Mouse (Mus musculus): ENCODE results near the gene Sema5a. TPM values are rescaled to one million over a fixed set of nuclear protein-coding genes. Genes with fewer than 3 reads are reported as not detected.
"Not testable (repeated sequence)": the region's sequence is repeated elsewhere in the genome, so short reads cannot be mapped to it uniquely, and the experiment has no call there.

The Sema5a gene
- total RNA-seq (2021) = 10 to 100 TPM; 21.4 to 23.4 TPM
- long read RNA-seq, experiment 1, partial matches to known transcripts = 0 of 4 reads
- long read RNA-seq, experiment 1, other reads (novel, unspliced or antisense) = 4 of 4 reads
- long read RNA-seq, experiment 2, partial matches to known transcripts = 0 of 2 reads
- long read RNA-seq, experiment 2, other reads (novel, unspliced or antisense) = 2 of 2 reads

- DNase-seq = peak; percentile 84
Measured at GRCm38 (mm10) chr15:32244344-32244955, at the start of gene Sema5a. Gene Sema5a, plus strand, starts transcription at chr15:32244810.

GRCm38 (mm10) chr15:32198076-32198475 is 46.5 kb upstream of the Sema5a start:
- DNase-seq = no peak

DNA sequence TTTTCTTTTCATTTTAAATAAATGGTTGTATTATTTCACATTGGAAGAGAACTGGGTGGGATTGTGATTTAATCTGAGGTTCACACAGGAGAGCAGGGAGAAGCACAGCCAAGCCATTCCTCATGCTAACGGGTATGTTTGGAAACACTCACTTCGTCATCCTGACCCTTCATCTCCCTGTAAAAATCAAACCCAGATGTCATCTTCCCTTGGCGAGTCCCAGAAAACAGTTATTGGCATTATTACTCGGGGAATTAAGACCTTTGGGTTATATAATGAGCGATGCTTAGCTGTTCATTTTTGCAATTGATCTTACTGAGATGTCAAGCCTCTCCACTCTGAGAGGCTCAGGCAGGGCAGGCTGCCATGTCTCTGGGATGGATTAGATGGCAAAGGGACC is 46.0 kb upstream of the Sema5a start:
- no peak for DNase-seq

GRCm38 (mm10) chr15:32203242-32203641 is 41.4 kb upstream of the Sema5a start:
- no peak for DNase-seq

- no peak for DNase-seq
Measured at GRCm38 (mm10) chr15:32204908-32205307, 39.7 kb upstream of the Sema5a start.

GRCm38 (mm10) chr15:32214687-32215086 is 29.9 kb upstream of the Sema5a start:
- not testable (repeated sequence) for DNase-seq

GRCm38 (mm10) chr15:32223028-32223427 is 21.6 kb upstream of the Sema5a start:
- DNase-seq = no peak

- no peak for DNase-seq
Measured at GRCm38 (mm10) chr15:32225394-32225793, 19.2 kb upstream of the Sema5a start.

DNA sequence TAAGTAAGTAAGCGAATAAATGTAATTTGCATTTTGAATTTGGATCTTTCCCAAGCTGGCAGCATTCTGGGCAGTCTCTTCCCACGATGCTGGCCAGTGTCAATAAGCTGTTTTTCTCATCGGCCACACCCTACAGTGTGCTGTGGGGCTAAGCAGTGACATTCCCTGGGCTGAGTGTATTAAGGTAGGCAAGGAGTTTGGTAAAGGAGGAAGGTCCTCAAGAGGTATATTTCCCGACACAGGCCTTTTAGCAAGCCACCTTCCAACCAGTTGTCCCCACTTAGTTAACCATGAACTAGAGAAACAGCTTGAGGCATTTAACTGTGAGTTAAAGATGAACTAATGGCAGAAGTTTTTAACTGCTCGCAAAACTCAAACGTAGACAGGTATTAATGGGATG is 18.2 kb upstream of the Sema5a start:
- no peak for DNase-seq

- no peak for DNase-seq
Measured at GRCm38 (mm10) chr15:32226888-32227395, 17.7 kb upstream of the Sema5a start.

GRCm38 (mm10) chr15:32230066-32230465 is 14.5 kb upstream of the Sema5a start:
- DNase-seq = no peak

DNA sequence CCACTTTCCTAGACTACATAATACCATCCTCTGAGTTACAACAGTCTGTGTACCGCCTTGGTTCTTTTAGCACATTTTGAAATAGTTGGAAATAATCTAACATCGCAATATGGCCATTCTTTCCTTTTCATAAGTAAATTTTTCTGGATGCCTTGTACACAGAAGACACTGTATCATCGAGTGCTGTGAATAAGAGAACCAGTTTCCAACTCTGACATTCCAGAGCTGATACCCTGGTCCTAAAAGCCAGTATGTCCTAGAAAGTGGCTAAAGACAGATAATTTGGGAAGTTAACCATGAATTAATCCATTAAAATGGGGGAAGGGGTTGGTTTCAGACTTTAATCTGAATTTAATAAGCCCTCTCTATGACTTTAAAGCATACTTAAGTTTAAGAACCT is 12.4 kb upstream of the Sema5a start:
- DNase-seq = no peak

- peak; percentile 27 for DNase-seq
Measured at GRCm38 (mm10) chr15:32232666-32233141, 11.9 kb upstream of the Sema5a start.

DNA sequence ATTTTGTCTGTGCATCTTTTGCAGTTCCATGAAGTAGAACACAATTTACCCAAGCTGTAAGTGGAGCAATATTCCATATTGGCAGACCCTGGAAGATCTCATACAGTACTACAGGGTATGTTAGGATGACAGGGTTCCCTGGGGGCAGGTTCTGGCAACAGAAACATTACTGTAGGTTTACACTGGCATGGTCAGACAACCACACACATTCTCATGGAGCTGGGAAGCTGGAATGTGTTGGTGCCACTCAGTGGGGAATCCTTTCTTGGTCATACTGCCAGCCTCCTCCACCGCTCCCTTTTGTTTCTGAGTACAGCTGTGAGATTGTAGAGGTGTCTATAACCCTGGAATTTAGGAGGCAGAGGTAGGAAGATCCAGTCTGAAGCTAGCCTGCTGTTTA is 11.2 kb upstream of the Sema5a start:
- no peak for DNase-seq

GRCm38 (mm10) chr15:32239099-32239498 is 5.5 kb upstream of the Sema5a start:
- no peak for DNase-seq

DNA sequence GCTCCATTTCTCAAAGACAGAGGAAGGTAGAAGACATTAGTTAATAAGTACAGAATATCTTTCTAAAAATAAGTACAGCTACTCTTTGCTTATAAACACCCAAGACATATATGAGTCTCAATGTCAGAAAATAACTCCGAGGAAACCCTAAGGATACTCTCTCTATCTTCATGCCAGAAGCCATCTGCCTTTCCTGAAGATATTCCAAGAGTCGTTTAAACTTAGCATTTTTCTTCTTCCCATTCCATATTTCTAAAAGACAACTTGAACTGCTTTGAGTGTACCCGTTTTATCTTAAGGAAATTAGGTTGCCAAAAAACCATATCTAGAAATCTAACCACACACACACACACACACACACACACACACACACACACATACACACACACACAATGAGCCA is 4.5 kb upstream of the Sema5a start:
- DNase-seq = no peak

GRCm38 (mm10) chr15:32241666-32242065 is 2.9 kb upstream of the Sema5a start:
- no peak for DNase-seq

- DNase-seq = peak; percentile 56
Measured at GRCm38 (mm10) chr15:32243096-32243785, 1.4 kb upstream of the Sema5a start.

DNA sequence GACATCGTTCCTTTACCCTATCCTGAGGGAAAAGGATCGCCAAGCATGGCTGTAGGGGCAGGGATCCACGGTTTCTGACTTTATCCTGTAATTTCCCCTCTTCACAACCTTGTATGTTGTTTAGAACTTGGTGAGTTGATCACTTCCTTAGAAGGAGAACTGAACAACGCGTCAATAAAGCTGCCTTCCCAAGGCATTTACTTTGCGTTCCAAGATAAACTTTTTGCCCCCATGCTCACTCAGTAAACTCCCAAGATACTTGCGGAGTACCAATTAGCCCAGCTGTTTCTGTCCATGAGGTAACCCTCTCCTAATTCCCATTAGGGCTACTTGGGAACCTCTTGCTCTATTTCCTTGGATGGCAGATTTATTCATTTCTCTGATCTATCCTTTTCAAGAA is 786 bp upstream of the Sema5a start:
- DNase-seq = no peak

DNA sequence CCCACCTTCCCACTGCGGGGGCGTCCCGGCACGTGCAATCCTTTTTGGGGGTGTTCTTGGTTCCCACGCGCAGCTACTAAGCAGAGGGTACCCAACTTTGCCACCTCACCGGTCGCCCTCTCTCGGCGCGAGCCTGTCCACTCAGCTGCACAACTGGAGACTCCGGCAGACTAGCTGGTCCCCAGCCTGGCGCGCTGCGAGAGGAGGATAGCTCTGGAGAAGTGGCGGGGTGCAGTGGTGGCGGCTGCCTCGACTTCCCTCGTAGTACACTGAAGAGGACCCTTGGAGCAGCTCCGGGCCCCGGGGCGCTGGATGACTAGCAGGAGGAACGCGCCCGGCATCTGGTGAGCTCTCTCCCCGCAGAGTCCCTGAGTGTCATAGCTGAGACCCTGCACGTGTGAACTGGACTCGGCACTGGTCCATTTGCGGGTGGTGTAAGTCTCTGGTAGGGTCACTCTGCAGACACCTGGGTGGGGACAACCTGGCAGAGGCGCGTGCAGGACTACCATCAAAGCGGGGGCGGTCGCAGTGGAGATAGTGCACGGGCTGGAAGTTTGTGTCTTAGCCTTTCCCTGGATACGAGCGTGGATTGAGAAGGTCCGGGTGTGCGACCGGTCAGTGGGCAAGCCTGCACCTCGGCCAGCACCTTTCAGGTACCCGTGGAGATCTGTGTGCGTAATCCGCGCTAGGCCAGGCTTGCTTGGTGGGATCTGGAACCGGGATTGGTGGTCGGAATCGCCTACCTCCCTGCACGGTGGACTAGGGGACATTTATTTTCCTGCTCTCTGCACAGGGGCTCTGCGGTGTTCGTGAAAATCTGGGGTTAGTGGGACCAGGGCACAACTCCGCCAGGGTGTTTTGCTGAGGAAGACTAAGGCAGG is 586 bp downstream of the Sema5a start:
- DNase-seq = peak; percentile 57

- peak; percentile 94 for DNase-seq
Measured at GRCm38 (mm10) chr15:32245837-32246670, 1.4 kb downstream of the Sema5a start.
